Mouse (Mus musculus): ENCODE data around the gene Rbm4.
"Not testable (repeated sequence)": the region's sequence is repeated elsewhere in the genome, so short reads cannot be mapped to it uniquely, and the experiment has no call there.

- TF ChIP-seq POLR2A, CTCF (IDR thresholded peaks at IDR 0.05; ENCODE audit: insufficient read depth, low read depth, low read length): not testable (repeated sequence)
These were observed 18.7 kb upstream of the Rbm4 start for GRCm38 (mm10) chr19:4812334-4812949.
